Mouse (Mus musculus) G1E (cell line): Measurements from ENCODE around the gene Brpf1.

ENCODE experiments used
- CTCF ChIP-seq: IDR thresholded peaks from 2 replicates; pipeline ENCODE4 v1.5.1; 2012; ENCODE audit warnings: low read depth, low read length, inconsistent platforms, mixed read lengths
- GATA1 ChIP-seq: IDR thresholded peaks from 2 replicates; pipeline ENCODE4 v1.6.1; 2012; ENCODE audit warnings: borderline replicate concordance, low read length, inconsistent platforms, mixed read lengths
- GATA2 ChIP-seq: IDR thresholded peaks from 2 replicates; pipeline ENCODE4 v1.6.1; 2012; ENCODE audit warnings: low read depth, low read length, inconsistent platforms, borderline replicate concordance
- POLR2AphosphoS5 ChIP-seq: IDR thresholded peaks from 2 replicates; pipeline ENCODE4 v1.6.1; 2012; ENCODE audit warnings: low read depth, low read length, inconsistent platforms; ENCODE audit not compliant: insufficient replicate concordance
- TAL1 ChIP-seq: conservative IDR thresholded peaks from 2 replicates; pipeline ENCODE4 v1.6.1; 2012; ENCODE audit warnings: low read depth, low read length, inconsistent platforms, mixed read lengths

GRCm38 (mm10) chr6:113329396-113329795 is 22.5 kb downstream of the Brpf1 start:
- TF ChIP-seq CTCF (no peak), POLR2AphosphoS5 (no peak), TAL1 (no peak), GATA2 (no peak), GATA1 (no peak)
